Mouse (Mus musculus): Measurements from ENCODE around the gene Epn2.

Epn2 gene

GRCm38 (mm10) chr11:61578983-61579877, at the start of gene Epn2:
Epn2 (minus strand) TSS chr11:61579687.
- DNase-seq (ENCODE audit: low read depth in 2 of 2, low spot score in 2 of 2), result peak; percentile 17 to 48

DNA sequence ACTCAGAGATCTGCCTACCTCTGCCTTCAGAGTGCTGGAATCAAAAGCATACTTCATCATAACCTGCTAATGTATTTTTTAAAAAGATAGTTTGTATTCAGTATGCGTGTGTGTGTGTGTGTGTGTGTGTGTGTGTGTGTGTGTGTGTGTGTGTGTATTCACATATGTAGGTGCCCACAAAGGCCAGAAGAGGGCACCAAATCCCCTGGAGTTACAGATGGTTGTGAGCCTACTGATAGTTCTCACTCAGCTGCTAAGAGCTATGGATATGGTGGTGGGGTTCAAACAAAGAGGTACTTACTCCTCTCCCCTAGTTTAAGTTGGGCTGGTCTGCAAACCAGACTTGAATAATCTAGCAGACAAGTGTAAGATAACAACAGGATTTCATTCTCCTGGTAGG, 47.0 kb upstream of the Epn2 start:
- no peak for DNase-seq (ENCODE audit: low read depth in 2 of 2, low spot score in 2 of 2)

DNA sequence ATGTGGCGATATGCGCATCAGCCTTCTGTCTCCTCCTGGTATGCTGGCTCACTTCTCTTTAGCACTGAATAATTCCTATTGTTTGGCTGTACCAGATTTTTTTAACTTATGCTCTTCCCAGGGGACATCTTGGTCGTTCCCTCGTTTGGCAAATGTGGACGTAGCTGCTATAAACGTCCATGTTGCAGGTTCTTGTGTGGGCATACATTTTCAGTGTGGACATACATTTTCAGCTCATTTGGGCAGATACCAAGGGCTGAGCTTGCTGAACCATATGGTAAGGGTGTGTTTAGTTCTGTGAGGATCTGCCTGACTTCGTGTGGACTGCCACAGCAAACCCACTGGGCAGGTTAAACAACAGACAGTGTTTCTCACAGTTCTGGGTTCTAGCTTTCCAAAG, 45.6 kb upstream of the Epn2 start:
- DNase-seq (ENCODE audit: low read depth in 2 of 2, low spot score in 2 of 2), result no peak

DNA sequence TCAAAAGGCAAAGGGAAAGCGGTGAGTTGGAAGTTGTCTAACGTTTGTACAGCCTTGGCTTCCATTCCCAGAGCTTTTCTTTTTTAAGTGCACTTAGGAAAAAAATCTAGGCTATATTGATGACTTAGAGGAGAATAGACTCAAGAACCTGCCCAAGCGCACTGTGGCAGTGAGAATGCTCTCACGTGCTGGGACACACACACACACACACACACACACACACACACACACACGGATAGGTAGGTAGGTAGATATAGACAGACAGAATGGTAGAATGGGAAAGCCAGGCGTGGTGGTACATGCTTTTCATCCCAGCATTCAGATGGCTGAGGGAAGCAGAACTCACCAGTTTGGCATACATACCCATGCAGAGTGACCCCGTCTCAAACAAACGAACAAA, 41.3 kb upstream of the Epn2 start:
- no peak for DNase-seq (ENCODE audit: low read depth in 2 of 2, low spot score in 2 of 2)

- peak; percentile 43 to 56 for DNase-seq (ENCODE audit: low read depth in 2 of 2, low spot score in 2 of 2)
These were observed 40.8 kb upstream of the Epn2 start for GRCm38 (mm10) chr11:61620254-61620670.

DNA sequence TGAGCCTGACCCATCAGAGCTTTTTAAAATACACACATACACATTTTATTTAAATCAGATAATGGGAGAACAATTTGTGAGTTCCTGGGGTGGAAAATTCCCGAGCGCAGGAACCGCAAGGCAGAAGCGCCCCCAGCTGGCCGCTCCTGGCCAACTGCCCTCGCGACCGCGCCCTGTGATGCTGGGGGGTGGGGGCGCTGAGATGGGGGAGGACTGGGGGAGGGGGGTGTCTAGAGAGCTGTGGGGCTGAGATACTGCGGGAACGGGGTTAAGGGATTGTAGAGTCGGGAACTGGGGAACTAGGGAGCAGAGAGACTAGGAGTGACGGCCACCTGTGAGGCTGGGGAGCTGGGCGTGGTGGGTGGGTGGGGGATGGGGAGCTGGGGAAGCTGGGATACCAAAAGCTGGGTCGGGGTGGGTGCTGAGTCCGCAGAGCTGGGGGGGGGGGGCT, 40.3 kb upstream of the Epn2 start:
- no peak for DNase-seq (ENCODE audit: low read depth in 2 of 2, low spot score in 2 of 2)

- no peak for DNase-seq (ENCODE audit: low read depth in 2 of 2, low spot score in 2 of 2)
These were observed 39.9 kb upstream of the Epn2 start for GRCm38 (mm10) chr11:61619356-61619755.

DNA sequence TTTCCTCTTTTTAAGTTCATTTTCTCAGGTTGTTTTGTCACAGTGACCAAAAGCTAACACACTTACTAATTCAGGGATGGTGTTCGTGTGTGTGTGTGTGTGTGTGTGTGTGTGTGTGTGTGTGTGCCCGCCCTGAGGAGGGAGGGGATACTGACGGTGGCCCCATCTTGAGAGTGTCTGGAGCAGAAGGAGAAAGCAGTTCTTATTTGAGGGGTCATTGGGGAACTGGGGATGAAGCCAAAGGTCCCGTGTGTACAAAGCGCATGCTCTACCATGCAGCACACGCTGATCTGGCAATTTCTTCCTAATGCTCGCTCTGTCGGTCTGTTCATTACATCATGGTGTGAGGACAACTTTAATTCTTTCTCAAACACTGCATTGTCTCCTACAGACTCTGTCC, 39.1 kb upstream of the Epn2 start:
- DNase-seq (ENCODE audit: low read depth in 2 of 2, low spot score in 2 of 2), result no peak

DNA sequence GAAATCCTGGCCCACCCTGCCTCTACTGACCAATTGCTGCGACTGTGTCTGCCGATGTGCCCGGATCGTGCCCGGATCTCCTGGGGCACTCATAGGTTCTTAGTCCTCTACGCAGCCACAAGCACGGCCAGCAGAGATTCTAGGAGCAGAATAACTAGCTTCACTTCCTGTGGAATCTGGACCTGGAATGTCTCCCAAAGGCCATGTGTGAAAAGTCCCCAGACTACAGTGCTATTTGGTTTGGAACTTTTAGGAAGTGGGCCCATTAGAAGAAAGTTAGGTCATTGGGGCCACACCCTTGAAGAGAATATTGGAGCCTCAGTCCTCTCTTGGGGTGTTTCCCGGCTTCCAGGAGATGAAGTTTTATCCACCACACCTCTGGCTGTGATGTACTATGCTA, 38.6 kb upstream of the Epn2 start:
- no peak for DNase-seq (ENCODE audit: low read depth in 2 of 2, low spot score in 2 of 2)

DNA sequence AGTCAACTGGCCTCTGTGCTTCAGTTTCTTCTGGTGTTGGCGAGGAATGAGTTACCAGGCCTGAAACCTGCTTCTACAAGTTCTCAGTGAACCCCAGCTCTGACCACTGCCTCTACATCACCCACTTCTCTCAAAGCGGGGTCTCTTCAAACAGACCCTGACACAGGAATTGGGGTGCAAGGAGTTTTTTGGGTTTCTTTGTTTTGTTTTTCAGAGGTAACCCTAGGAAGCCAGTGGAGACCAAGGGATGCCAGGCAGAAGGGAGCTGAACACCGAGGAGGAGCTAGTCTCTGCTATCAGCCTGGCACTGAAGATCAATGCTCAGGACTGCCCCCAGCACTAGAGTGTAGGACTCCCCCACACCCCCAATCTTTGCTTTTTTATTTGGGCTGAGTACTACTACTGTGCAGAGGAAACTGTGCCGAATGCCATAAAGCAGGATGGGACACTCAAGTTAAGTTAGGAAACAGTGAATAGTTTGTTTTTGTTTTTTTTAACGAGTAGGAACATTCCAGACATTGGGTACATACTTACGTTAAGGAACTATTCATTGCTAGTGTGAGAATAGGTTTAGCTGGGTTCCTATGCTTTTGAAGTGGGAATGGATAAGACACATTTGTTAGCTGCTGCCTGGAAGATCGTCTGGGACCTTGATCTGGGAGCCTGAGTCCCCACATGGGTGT, 37.9 kb upstream of the Epn2 start:
- DNase-seq (ENCODE audit: low read depth in 2 of 2, low spot score in 2 of 2), result no peak

GRCm38 (mm10) chr11:61616523-61617292, 37.2 kb upstream of the Epn2 start:
- no peak for DNase-seq (ENCODE audit: low read depth in 2 of 2, low spot score in 2 of 2)

- DNase-seq (ENCODE audit: low read depth in 2 of 2, low spot score in 2 of 2), result no peak
These were observed 36.4 kb upstream of the Epn2 start for GRCm38 (mm10) chr11:61615686-61616522.

- DNase-seq (ENCODE audit: low read depth in 2 of 2, low spot score in 2 of 2), result no peak
These were observed 34.9 kb upstream of the Epn2 start for GRCm38 (mm10) chr11:61614401-61614800.

DNA sequence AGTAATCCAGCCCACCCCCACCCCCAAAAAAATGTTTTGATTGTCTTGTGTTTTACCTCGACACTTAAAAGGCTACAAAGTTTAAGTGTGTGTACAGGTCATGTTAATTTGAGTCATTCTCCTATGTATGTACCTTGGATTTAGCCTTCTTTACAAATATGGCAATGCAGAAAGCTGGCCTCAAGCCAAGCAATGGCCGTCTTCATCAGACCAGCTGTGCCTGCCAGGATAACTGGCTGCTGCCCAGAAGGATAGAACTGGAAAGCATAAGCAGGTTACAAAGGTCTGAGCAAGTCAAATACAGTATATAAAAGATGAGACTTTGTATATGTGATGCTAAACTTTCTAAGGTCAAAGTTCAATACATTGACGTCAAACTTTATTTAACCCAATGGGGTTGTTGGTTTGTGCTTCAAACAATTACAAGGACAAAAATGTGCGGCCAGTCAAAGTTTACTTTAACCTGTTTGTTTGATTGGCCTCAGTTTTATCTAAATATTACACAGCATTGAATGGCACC, 32.7 kb upstream of the Epn2 start:
- DNase-seq (ENCODE audit: low read depth in 2 of 2, low spot score in 2 of 2), result no peak

GRCm38 (mm10) chr11:61611197-61611596, 31.7 kb upstream of the Epn2 start:
- DNase-seq (ENCODE audit: low read depth in 2 of 2, low spot score in 2 of 2), result no peak

DNA sequence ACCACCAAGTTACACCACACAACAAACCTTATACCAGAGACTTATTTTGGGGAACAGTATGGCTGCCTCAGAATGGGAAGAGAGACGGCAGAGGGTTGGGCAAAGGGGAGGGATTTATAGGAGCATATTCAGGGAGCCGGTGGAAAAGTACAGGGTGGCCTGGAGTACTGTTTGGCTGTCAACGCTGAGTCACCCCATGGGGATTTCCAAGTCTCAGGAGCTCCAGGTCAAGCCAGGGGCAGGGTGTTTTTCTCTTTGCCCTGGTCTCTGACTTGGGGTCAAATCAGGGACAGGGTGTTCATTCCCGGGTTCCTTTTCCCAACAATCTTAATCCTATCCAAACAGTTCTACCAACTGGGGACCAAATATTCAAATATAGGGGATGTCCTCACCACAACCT, 28.6 kb upstream of the Epn2 start:
- no peak for DNase-seq (ENCODE audit: low read depth in 2 of 2, low spot score in 2 of 2)

GRCm38 (mm10) chr11:61602705-61603104, 23.2 kb upstream of the Epn2 start:
- DNase-seq (ENCODE audit: low read depth in 2 of 2, low spot score in 2 of 2), result peak; percentile 81 to 85

DNA sequence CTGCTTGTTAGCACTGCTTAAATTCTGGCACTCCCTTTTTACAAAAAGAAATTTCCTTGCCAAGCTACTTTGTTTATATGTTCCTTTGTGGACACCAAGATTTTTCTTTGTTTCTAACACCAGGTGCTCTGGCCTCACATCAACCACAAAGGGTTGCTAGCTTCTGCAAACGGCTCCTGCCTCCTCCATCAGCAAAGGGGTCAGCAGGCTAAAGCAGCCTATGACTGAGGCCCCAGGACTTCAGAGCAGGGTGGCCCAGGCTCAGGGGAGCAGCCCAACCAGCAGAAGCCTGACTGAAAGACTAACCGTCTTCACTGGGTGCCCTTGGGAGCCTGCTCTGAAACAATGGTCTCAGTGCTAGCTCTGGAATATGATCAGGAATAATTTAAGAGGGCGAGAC, 22.0 kb upstream of the Epn2 start:
- DNase-seq (ENCODE audit: low read depth in 2 of 2, low spot score in 2 of 2), result no peak

- no peak for DNase-seq (ENCODE audit: low read depth in 2 of 2, low spot score in 2 of 2)
These were observed 18.9 kb upstream of the Epn2 start for GRCm38 (mm10) chr11:61598367-61598766.

DNA sequence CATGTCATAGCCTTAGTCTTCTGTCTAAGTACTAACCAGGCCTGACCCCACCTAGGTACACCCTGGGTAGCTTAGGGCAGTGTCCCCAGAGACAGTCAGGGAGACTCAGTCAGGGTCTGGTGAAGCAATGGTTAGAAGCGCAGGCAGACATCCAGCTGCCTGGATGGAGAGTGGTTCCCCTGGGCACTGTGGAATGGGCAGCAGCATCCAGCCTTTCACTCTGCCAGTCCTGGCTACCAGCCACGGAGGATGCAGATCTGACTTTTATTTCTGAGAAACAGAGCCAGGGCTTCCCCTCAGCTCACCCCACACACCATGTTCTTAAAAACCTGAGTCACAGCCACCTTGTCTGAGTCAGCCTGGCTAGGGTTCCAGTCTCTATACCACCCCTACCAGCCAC, 18.0 kb upstream of the Epn2 start:
- DNase-seq (ENCODE audit: low read depth in 2 of 2, low spot score in 2 of 2), result no peak

DNA sequence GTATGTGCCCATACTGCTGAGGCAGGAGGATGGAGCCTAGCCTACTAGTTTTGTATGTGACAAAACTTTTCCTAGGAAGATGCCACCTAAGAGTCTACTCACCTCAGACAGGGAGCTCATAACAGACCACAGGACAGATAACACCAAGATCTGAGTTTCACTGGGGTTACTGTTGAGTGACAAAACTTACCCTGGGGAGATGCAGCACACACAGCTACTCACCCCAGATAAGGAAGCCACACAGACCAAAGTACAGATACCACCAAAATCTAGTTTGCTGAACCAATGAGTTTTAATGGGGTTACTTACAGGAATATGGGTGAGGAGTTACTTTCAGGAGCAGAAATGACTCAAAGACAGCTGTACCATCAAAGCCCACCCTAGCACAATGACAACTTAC, 13.6 kb upstream of the Epn2 start:
- no peak for DNase-seq (ENCODE audit: low read depth in 2 of 2, low spot score in 2 of 2)

Data from CD8-positive naive resting alpha-beta T cell, adult 2 months (primary cell).